Mouse (Mus musculus): ENCODE data around the gene Tbc1d17. TPM values are rescaled to one million over a fixed set of nuclear protein-coding genes. Genes with fewer than 3 reads are reported as not detected.

The Tbc1d17 gene
- polyA plus RNA-seq, 1 experiment from 2014 or later, result 55.1 TPM

MicroRNAs encoded within 50 kb of the gene (microRNA counts, 519-probe panel; counts per million panel counts)
- not detected for microRNA mmu-miR-707

Small RNA genes lying within 50 kb of the gene (microRNA-seq; reads per million reads assigned to microRNA genes)
- not detected for gene Mir707 (ENCODE audit: borderline number of aligned reads)

Other genes starting within 250 kb of the Tbc1d17 start
- 2.1 and 4.5 TPM in 2 replicates for gene Myh14, start 178.2 kb downstream of the Tbc1d17 start, polyA plus RNA-seq (2014; fragmentation: Nextera tagmentation; extraction: Ambion mirVana)
- not detected in 2 replicates for gene Izumo2, start 140.3 kb downstream of the Tbc1d17 start, polyA plus RNA-seq (2014; fragmentation: Nextera tagmentation; extraction: Ambion mirVana)
- 32.3 and 38.0 TPM in 2 replicates for gene Vrk3, start 100.7 kb downstream of the Tbc1d17 start, polyA plus RNA-seq (2014; fragmentation: Nextera tagmentation; extraction: Ambion mirVana)
- gene Zfp473, start 98.0 kb downstream of the Tbc1d17 start, polyA plus RNA-seq (2014; fragmentation: Nextera tagmentation; extraction: Ambion mirVana), result 3.3 and 3.6 TPM in 2 replicates
- gene Nup62, start 33.0 kb downstream of the Tbc1d17 start, polyA plus RNA-seq (2014; fragmentation: Nextera tagmentation; extraction: Ambion mirVana), result 66.9 and 72.6 TPM in 2 replicates
- gene Il4i1, start 32.7 kb downstream of the Tbc1d17 start, polyA plus RNA-seq (2014; fragmentation: Nextera tagmentation; extraction: Ambion mirVana), result 0.52 and 1.9 TPM in 2 replicates
- gene Atf5, start 32.4 kb downstream of the Tbc1d17 start, polyA plus RNA-seq (2014; fragmentation: Nextera tagmentation; extraction: Ambion mirVana), result 2.9 and 3.1 TPM in 2 replicates
- gene Akt1s1, start 88 bp downstream of the Tbc1d17 start, polyA plus RNA-seq (2014; fragmentation: Nextera tagmentation; extraction: Ambion mirVana), result 32.4 and 42.5 TPM in 2 replicates
- 21.6 and 25.3 TPM in 2 replicates for gene Pnkp, start 8.1 kb upstream of the Tbc1d17 start, polyA plus RNA-seq (2014; fragmentation: Nextera tagmentation; extraction: Ambion mirVana)
- gene Ptov1, start 20.7 kb upstream of the Tbc1d17 start, polyA plus RNA-seq (2014; fragmentation: Nextera tagmentation; extraction: Ambion mirVana), result 350 and 370 TPM in 2 replicates
- 44.5 and 50.3 TPM in 2 replicates for gene Med25, start 43.6 kb upstream of the Tbc1d17 start, polyA plus RNA-seq (2014; fragmentation: Nextera tagmentation; extraction: Ambion mirVana)
- gene Fuz, start 47.0 kb upstream of the Tbc1d17 start, polyA plus RNA-seq (2014; fragmentation: Nextera tagmentation; extraction: Ambion mirVana), result 11.8 and 13.2 TPM in 2 replicates
- 70.1 and 70.3 TPM in 2 replicates for gene Ap2a1, start 80.4 kb upstream of the Tbc1d17 start, polyA plus RNA-seq (2014; fragmentation: Nextera tagmentation; extraction: Ambion mirVana)
- gene Tsks, start 94.1 kb upstream of the Tbc1d17 start, polyA plus RNA-seq (2014; fragmentation: Nextera tagmentation; extraction: Ambion mirVana), result 0.21 TPM in 1 of 2 replicates, not detected in the other
- gene Cpt1c, start 125.8 kb upstream of the Tbc1d17 start, polyA plus RNA-seq (2014; fragmentation: Nextera tagmentation; extraction: Ambion mirVana), result 14.3 and 17.1 TPM in 2 replicates
- 289 and 293 TPM in 2 replicates for gene Prmt1, start 137.5 kb upstream of the Tbc1d17 start, polyA plus RNA-seq (2014; fragmentation: Nextera tagmentation; extraction: Ambion mirVana)
- 62.4 and 71.9 TPM in 2 replicates for gene Irf3, start 148.6 kb upstream of the Tbc1d17 start, polyA plus RNA-seq (2014; fragmentation: Nextera tagmentation; extraction: Ambion mirVana)
- 69.9 and 71.7 TPM in 2 replicates for gene Bcl2l12, start 149.6 kb upstream of the Tbc1d17 start, polyA plus RNA-seq (2014; fragmentation: Nextera tagmentation; extraction: Ambion mirVana)
- 40.0 and 41.1 TPM in 2 replicates for gene Scaf1, start 167.3 kb upstream of the Tbc1d17 start, polyA plus RNA-seq (2014; fragmentation: Nextera tagmentation; extraction: Ambion mirVana)
- gene Rras, start 168.9 kb upstream of the Tbc1d17 start, polyA plus RNA-seq (2014; fragmentation: Nextera tagmentation; extraction: Ambion mirVana), result 18.5 and 23.9 TPM in 2 replicates
- gene Prr12, start 203.8 kb upstream of the Tbc1d17 start, polyA plus RNA-seq (2014; fragmentation: Nextera tagmentation; extraction: Ambion mirVana), result 10.9 and 11.8 TPM in 2 replicates
- 59.2 and 63.8 TPM in 2 replicates for gene Nosip, start 213.3 kb upstream of the Tbc1d17 start, polyA plus RNA-seq (2014; fragmentation: Nextera tagmentation; extraction: Ambion mirVana)
- 17.9 and 20.3 TPM in 2 replicates for gene Prrg2, start 213.6 kb upstream of the Tbc1d17 start, polyA plus RNA-seq (2014; fragmentation: Nextera tagmentation; extraction: Ambion mirVana)
- gene Rcn3, start 243.1 kb upstream of the Tbc1d17 start, polyA plus RNA-seq (2014; fragmentation: Nextera tagmentation; extraction: Ambion mirVana), result 221 and 234 TPM in 2 replicates